8 mouse cellular contexts compared by ENCODE assay signal in the genomic region with DNA sequence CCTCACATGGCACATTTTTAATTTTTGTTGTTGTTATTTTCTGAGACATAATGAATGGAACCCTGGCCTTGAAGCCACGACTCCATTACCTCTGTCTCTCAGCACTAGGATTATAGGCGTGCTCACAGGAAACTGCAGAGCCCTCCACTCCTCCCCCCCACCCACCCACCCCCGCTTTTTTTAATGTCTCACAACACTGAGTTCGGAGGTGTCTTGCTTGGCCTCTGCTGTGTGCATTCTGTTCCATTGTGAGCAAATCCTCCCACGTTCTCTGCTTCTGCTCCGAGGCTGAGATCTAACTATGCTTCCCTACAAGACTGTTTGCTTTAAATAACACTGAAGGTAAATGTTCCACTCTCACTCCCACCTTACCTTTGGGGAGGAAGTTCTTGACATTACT. TPM values are rescaled to one million over a fixed set of nuclear protein-coding genes. Genes with fewer than 3 reads are reported as not detected.
A peak's percentile ranks its signal among the peaks of the same experiment; 100 is the strongest.
DNase-seq lines count a peak whose midpoint lies in the region; ATAC-seq and TF ChIP-seq lines count a peak whose summit lies in the region.

No protein-coding gene starts in this region.

- H3K4me3 ChIP-seq in testis, adult 2 months (ENCODE audit: control insufficient read depth, low read depth, low read length): peak overlapping the region; percentile 100
- peak overlapping the region; percentile 87 for H3K4me3 ChIP-seq in neural tube, embryonic 12.5 days

- peak; percentile 66 for ATAC-seq in frontal cortex, adult (ENCODE audit: low TSS enrichment)
- peak; percentile 51 for ATAC-seq in neural tube, embryonic 12.5 days (ENCODE audit: low FRiP score, low read depth)
- no peak for ATAC-seq in erythroid progenitor cell, adult 5-6 weeks (replicated peaks; ENCODE audit: low FRiP score, poor library complexity, severe bottlenecking)

- WGBS in neural tube, embryonic 12.5 days: 61% methylated on average over 6 of the region's 6 CpGs

- H3K4me2 ChIP-seq in neural tube, embryonic 12.5 days (replicated peaks): peak overlapping the region; percentile 78

- DNase-seq in frontal cortex, postnatal 25 days (ENCODE audit: low spot score in 2 of 2): no peak
- DNase-seq in testis, postnatal 10 days (ENCODE audit: low spot score): no peak
- DNase-seq in left cerebral cortex, adult 9 months (ENCODE audit: low spot score in 2 of 2): peak; percentile 29 to 31
- DNase-seq in yolk sac, embryonic 10.5 days (ENCODE audit: low spot score): no peak

- peak overlapping the region; percentile 96 for H3K27ac ChIP-seq in testis, adult 2 months (ENCODE audit: control insufficient read depth, insufficient read depth, low read depth, low read length)
- no peak overlapping the region for H3K27ac ChIP-seq in neural tube, embryonic 12.5 days

- H3K9me3 ChIP-seq in neural tube, embryonic 12.5 days: no peaks in the 10 kb centered on the region

- H3K27me3 ChIP-seq in testis, adult 2 months (ENCODE audit: control insufficient read depth, insufficient read depth, low read length): no peaks in the 10 kb centered on the region
- H3K27me3 ChIP-seq in neural tube, embryonic 12.5 days (replicated peaks): no peaks in the 10 kb centered on the region

- H3K36me3 ChIP-seq in testis, adult 2 months (ENCODE audit: control insufficient read depth, insufficient read depth, low read length): no peaks in the 10 kb centered on the region; the same call in 1 of the 2 replicates
- H3K36me3 ChIP-seq in neural tube, embryonic 12.5 days: peaks cover 20% of the 10 kb centered on the region

- H3K9ac ChIP-seq in neural tube, embryonic 12.5 days: peak overlapping the region; percentile 88; the same call in 1 of the 2 replicates

- peaks cover 8% of the 10 kb centered on the region for H3K4me1 ChIP-seq in testis, adult 2 months (ENCODE audit: control insufficient read depth, insufficient read depth, low read length)
- H3K4me1 ChIP-seq in neural tube, embryonic 12.5 days: peaks cover 20% of the 10 kb centered on the region

- TF ChIP-seq POLR2A in testis, adult 2 months (IDR thresholded peaks at IDR 0.05; ENCODE audit: control insufficient read depth, low read depth, low read length): no peak

- no peak for TF ChIP-seq CTCF in testis, adult 2 months (IDR thresholded peaks at IDR 0.05; ENCODE audit: control insufficient read depth, insufficient read depth, insufficient replicate concordance, low read depth, low read length)

RNA-seq across cellular contexts. Expression of gene Zfp330, which starts 0.5 kb away (rescaled TPM):
- polyA plus RNA-seq in testis, adult 2 months (2012; rRNA removed): 38.8 and 49.4 TPM in 2 replicates
- polyA plus RNA-seq in neural tube, embryonic 12.5 days (2016; fragmentation: Nextera tagmentation; extraction: Ambion mirVana): 73.5 and 80.0 TPM in 2 replicates
- 10.5 and 23.5 TPM in 2 replicates for total RNA-seq in erythroid progenitor cell, adult 5-6 weeks (2015; ENCODE audit: low replicate concordance)
- total RNA-seq in erythroid progenitor cell, adult 5-6 weeks (2017; ENCODE audit: low replicate concordance): 13.5 and 22.5 TPM in 2 replicates

Comparison
In these comparisons a context has a peak if more than half of its experiments do, and no peak if none do; other contexts are left out.
1. DNase-seq: peak in left cerebral cortex, adult 9 months (2 of 2); none in frontal cortex, postnatal 25 days (0 of 2), testis, postnatal 10 days (single experiment) and yolk sac, embryonic 10.5 days (single experiment).